Mouse (Mus musculus) liver, embryonic 11.5 days (tissue): ENCODE data around the gene Dbx2. TPM values are rescaled to one million over a fixed set of nuclear protein-coding genes. Genes with fewer than 3 reads are reported as not detected.

Experiments
- ATAC-seq: fragments of 200-750 bp; cut with Nextera tagmentation; replicated peaks from 2 replicates; pipeline ENCODE4 v1.8.0; 2017; ENCODE audit warnings: moderate number of reproducible peaks, mild to moderate bottlenecking, moderate TSS enrichment, moderate library complexity; ENCODE audit not compliant: low FRiP score
- DNase-seq: peaks from one replicate; pipeline ENCODE4 v3.0.0-alpha.2; 2017; ENCODE audit warnings: low spot score
- H3K27ac ChIP-seq: fragments of 300-500 bp; sonication (generic); 2 replicates; pipeline ENCODE4 v1.5.1; 2014; ENCODE audit warnings: mild to moderate bottlenecking, low read depth, low read length, control low read depth
- H3K27me3 ChIP-seq: fragments of 300-500 bp; sonication (generic); replicated peaks from 2 replicates; pipeline ENCODE4 v1.6.1; 2014; ENCODE audit warnings: low read length, mixed read lengths; ENCODE audit not compliant: control insufficient read depth, insufficient read depth
- H3K36me3 ChIP-seq: fragments of 300-500 bp; sonication (generic); 2 replicates; pipeline ENCODE4 v1.6.1; 2014; ENCODE audit warnings: mild to moderate bottlenecking, low read length, moderate library complexity, mixed read lengths; ENCODE audit not compliant: control insufficient read depth, insufficient read depth
- H3K4me1 ChIP-seq: fragments of 300-500 bp; sonication (generic); replicated peaks from 2 replicates; pipeline ENCODE4 v1.6.1; 2014; ENCODE audit warnings: low read length, mixed read lengths; ENCODE audit not compliant: control insufficient read depth, insufficient read depth
- H3K4me2 ChIP-seq: fragments of 300-500 bp; sonication (generic); 2 replicates; pipeline ENCODE4 v1.6.1; 2014; ENCODE audit warnings: mild to moderate bottlenecking, control low read depth, moderate library complexity
- H3K4me3 ChIP-seq: fragments of 300-500 bp; sonication (generic); 2 replicates; pipeline ENCODE4 v1.5.1; 2014; ENCODE audit warnings: low read depth, low read length, control low read depth
- H3K9ac ChIP-seq: fragments of 300-500 bp; sonication (generic); 2 replicates; pipeline ENCODE4 v1.6.1; 2014; ENCODE audit warnings: low read depth, low read length, control low read depth
- H3K9me3 ChIP-seq: fragments of 300-500 bp; sonication (generic); 2 replicates; pipeline ENCODE4 v1.6.1; 2016; ENCODE audit warnings: low read length, inconsistent platforms, mixed read lengths; ENCODE audit not compliant: control insufficient read depth
- WGBS: fragments of 180-500 bp; shearing (Covaris S2); extraction: QIAGEN DNeasy Blood & Tissue Kit; methylation state at CpG from one replicate; pipeline ENCODE4 v1.1.7; 2014; 5-methylcytosine and 5-hydroxymethylcytosine counted together
- polyA plus RNA-seq: library from polyadenylated mRNA; unstranded; fragments of >200 nt; fragmentation: Nextera tagmentation; extraction: Ambion mirVana; gene quantifications from 2 replicates; pipeline ENCODE4 v1.2.1, GENCODE M21; 2014

Gene Dbx2
- polyA plus RNA-seq, 1 experiment from 2014 or later: not detected

- Histone ChIP-seq H3K27ac (no peak overlapping the region), H3K27me3 (no peaks in the 10 kb centered on the region), H3K9ac (no peak overlapping the region), H3K4me1 (no peaks in the 10 kb centered on the region), H3K4me2 (no peak overlapping the region), H3K9me3 (no peaks in the 10 kb centered on the region), H3K4me3 (no peak overlapping the region), H3K36me3 (no peaks in the 10 kb centered on the region)
- DNase-seq: no peak
- 82% methylated on average over 15 of the region's 15 CpGs for WGBS
- no peak for ATAC-seq
Observed at GRCm38 (mm10) chr15:95643505-95644029, 12.2 kb downstream of the Dbx2 start.

GRCm38 (mm10) chr15:95640347-95640746 lies 15.4 kb downstream of the Dbx2 start:
- H3K9ac ChIP-seq: no peak overlapping the region
- H3K9me3 ChIP-seq: no peaks in the 10 kb centered on the region
- H3K4me1 ChIP-seq: no peaks in the 10 kb centered on the region
- no peak overlapping the region for H3K27ac ChIP-seq
- DNase-seq (no peak), ATAC-seq (no peak)
- no peaks in the 10 kb centered on the region for H3K27me3 ChIP-seq
- H3K4me3 ChIP-seq: no peak overlapping the region
- H3K4me2 ChIP-seq: no peak overlapping the region
- WGBS: 22% methylated on average over 11 of the region's 11 CpGs
- H3K36me3 ChIP-seq: no peaks in the 10 kb centered on the region

- no peak overlapping the region for H3K4me3 ChIP-seq
- no peak for ATAC-seq
- 75% methylated on average over 9 of the region's 9 CpGs for WGBS
- H3K27ac ChIP-seq: no peak overlapping the region
- H3K27me3 ChIP-seq: no peaks in the 10 kb centered on the region
- no peak overlapping the region for H3K4me2 ChIP-seq
- H3K9me3 ChIP-seq: no peaks in the 10 kb centered on the region
- H3K4me1 ChIP-seq: no peaks in the 10 kb centered on the region
- no peak overlapping the region for H3K9ac ChIP-seq
- no peak for DNase-seq
- H3K36me3 ChIP-seq: no peaks in the 10 kb centered on the region
Observed at GRCm38 (mm10) chr15:95639829-95640134, 16.0 kb downstream of the Dbx2 start.

GRCm38 (mm10) chr15:95639115-95639828 lies 16.5 kb downstream of the Dbx2 start:
- no peak for DNase-seq
- no peak overlapping the region for H3K4me2 ChIP-seq

GRCm38 (mm10) chr15:95624396-95624795 lies 31.4 kb downstream of the Dbx2 start:
- no peaks in the 10 kb centered on the region for H3K36me3 ChIP-seq
- no peak overlapping the region for H3K9ac ChIP-seq
- H3K9me3 ChIP-seq: no peaks in the 10 kb centered on the region
- WGBS: 79% methylated on average over 4 of the region's 4 CpGs
- no peaks in the 10 kb centered on the region for H3K4me1 ChIP-seq
- no peaks in the 10 kb centered on the region for H3K27me3 ChIP-seq
- H3K4me3 ChIP-seq: no peak overlapping the region
- ATAC-seq: no peak
- no peak overlapping the region for H3K4me2 ChIP-seq
- no peak overlapping the region for H3K27ac ChIP-seq
- DNase-seq: no peak

More at GRCm38 (mm10) chr15:95639115-95639828, 16.5 kb downstream of the Dbx2 start:
- no peaks in the 10 kb centered on the region for H3K9me3 ChIP-seq
- no peak overlapping the region for H3K4me3 ChIP-seq
- no peaks in the 10 kb centered on the region for H3K4me1 ChIP-seq
- H3K27me3 ChIP-seq: no peaks in the 10 kb centered on the region
- H3K27ac ChIP-seq: no peak overlapping the region
- ATAC-seq: no peak
- 86% methylated on average over 20 of the region's 20 CpGs for WGBS
- H3K9ac ChIP-seq: no peak overlapping the region
- no peaks in the 10 kb centered on the region for H3K36me3 ChIP-seq

GRCm38 (mm10) chr15:95622797-95623196 lies 33.0 kb downstream of the Dbx2 start:
- no peak overlapping the region for H3K9ac ChIP-seq
- ATAC-seq (no peak), DNase-seq (no peak)
- no peaks in the 10 kb centered on the region for H3K36me3 ChIP-seq
- H3K4me2 ChIP-seq: no peak overlapping the region
- H3K27me3 ChIP-seq: no peaks in the 10 kb centered on the region
- H3K9me3 ChIP-seq: no peaks in the 10 kb centered on the region
- WGBS: 72% methylated on average over 8 of the region's 8 CpGs
- H3K4me1 ChIP-seq: no peaks in the 10 kb centered on the region
- H3K27ac ChIP-seq: no peak overlapping the region
- H3K4me3 ChIP-seq: no peak overlapping the region

GRCm38 (mm10) chr15:95612600-95612999 lies 43.2 kb downstream of the Dbx2 start:
- H3K4me1 ChIP-seq: no peaks in the 10 kb centered on the region
- DNase-seq (no peak), ATAC-seq (no peak)
- no peak overlapping the region for H3K27ac ChIP-seq
- no peaks in the 10 kb centered on the region for H3K27me3 ChIP-seq
- H3K9ac ChIP-seq: no peak overlapping the region
- no peak overlapping the region for H3K4me3 ChIP-seq
- no peaks in the 10 kb centered on the region for H3K9me3 ChIP-seq
- WGBS: 67% methylated on average over 1 of the region's 1 CpGs
- H3K36me3 ChIP-seq: no peaks in the 10 kb centered on the region
- H3K4me2 ChIP-seq: no peak overlapping the region

GRCm38 (mm10) chr15:95601179-95601578 lies 54.6 kb downstream of the Dbx2 start:
- Histone ChIP-seq H3K4me1 (no peaks in the 10 kb centered on the region), H3K4me2 (no peak overlapping the region), H3K4me3 (no peak overlapping the region), H3K27me3 (no peaks in the 10 kb centered on the region), H3K9ac (no peak overlapping the region), H3K36me3 (no peaks in the 10 kb centered on the region), H3K27ac (no peak overlapping the region), H3K9me3 (no peaks in the 10 kb centered on the region)
- 81% methylated on average over 6 of the region's 6 CpGs for WGBS
- no peak for DNase-seq
- ATAC-seq: no peak

- WGBS: 60% methylated on average over 1 of the region's 1 CpGs
- H3K4me1 ChIP-seq: no peaks in the 10 kb centered on the region
- DNase-seq (no peak), ATAC-seq (no peak; the same call in 1 of the 2 replicates)
- no peaks in the 10 kb centered on the region for H3K9me3 ChIP-seq
- no peak overlapping the region for H3K4me2 ChIP-seq
- no peak overlapping the region for H3K9ac ChIP-seq
- no peak overlapping the region for H3K27ac ChIP-seq
- H3K4me3 ChIP-seq: no peak overlapping the region
- no peaks in the 10 kb centered on the region for H3K27me3 ChIP-seq
- H3K36me3 ChIP-seq: no peaks in the 10 kb centered on the region
Observed at GRCm38 (mm10) chr15:95598630-95599029, 57.1 kb downstream of the Dbx2 start.
